ENCODE assay signal across 10 mouse cellular contexts in the genomic region with DNA sequence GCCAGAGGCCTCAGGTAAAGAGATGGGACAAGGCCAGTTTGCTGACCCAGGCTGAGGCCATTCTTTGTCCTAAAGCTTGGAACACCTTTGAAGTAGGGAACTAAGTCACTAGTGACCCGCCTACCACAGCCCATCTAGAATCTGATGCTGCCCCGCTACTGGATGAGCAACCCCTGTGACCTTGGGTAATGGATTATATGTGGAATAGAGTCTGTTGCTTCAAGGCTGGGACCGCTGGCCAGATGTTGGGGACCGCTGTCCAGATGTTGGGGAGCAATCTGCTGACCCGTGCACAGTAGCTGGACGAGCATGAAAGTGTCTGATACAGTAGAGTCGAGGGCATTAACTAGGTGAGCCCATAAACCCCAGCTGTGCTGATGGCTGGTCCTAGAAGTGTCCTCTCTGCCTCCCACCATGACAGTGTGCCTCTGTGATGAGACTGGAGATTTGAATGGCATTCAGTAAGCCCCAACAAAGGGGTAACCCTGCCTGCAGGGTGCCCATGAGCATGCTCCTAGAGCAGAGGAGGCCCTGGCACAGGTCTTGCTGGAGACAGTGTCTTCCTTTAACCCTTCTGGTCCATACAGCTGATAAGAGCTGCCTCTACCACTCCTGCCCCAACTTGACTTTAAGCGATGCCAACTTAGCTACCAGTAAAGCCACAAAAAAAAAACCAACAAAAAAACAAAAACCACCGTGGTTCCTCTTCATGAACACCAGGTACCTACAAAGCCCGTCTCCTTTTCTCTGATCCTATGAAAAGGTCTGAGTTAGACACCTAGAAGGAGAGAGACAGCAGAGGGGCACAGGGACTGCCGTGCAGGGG. TPM values are rescaled to one million over a fixed set of nuclear protein-coding genes. Genes with fewer than 3 reads are reported as not detected.
DNase-seq lines count a peak whose midpoint lies in the region; ATAC-seq and TF ChIP-seq lines count a peak whose summit lies in the region.
"Had no signal": no experiment of that assay in that cellular context is flagged by ENCODE, and none has a peak within 500 bp of the region (broad histone marks: within the 10 kb centered on the region; RNA-seq: fewer than 3 reads in every experiment).

No protein-coding gene starts in this region.

- DNase-seq in cerebellum, adult 9-11 months, result peak; percentile 61
- DNase-seq in cerebellum, adult 9-10 months, result no peak
- DNase-seq in thymus, adult 2 months, result peak; percentile 21
- no peak for DNase-seq in thymus, postnatal 25 days
- no peak for DNase-seq in limb, embryonic 14.5 days (ENCODE audit: low spot score)
- no peak for DNase-seq in adipocyte (ENCODE audit: low spot score)
- no peak for DNase-seq in yolk sac, embryonic 10.5 days (ENCODE audit: low spot score)

- TF ChIP-seq POLR2A in thymus, adult 2 months (IDR thresholded peaks at IDR 0.05; ENCODE audit: control insufficient read depth, extremely low read depth, insufficient read depth, low read length, poor library complexity), result no peak
- no peak for TF ChIP-seq POLR2A in limb, embryonic 14.5 days (IDR thresholded peaks at IDR 0.05; ENCODE audit: borderline replicate concordance, extremely low read depth, insufficient read depth, insufficient read length)

- peaks cover 13% of the 10 kb centered on the region for H3K36me3 ChIP-seq in thymus, adult 2 months (ENCODE audit: control insufficient read depth, insufficient read depth, low read length)
- peaks cover 57% of the 10 kb centered on the region for H3K36me3 ChIP-seq in limb, embryonic 14.5 days (ENCODE audit: control insufficient read depth, insufficient read depth, low read length)
- H3K36me3 ChIP-seq in stomach, embryonic 16.5 days (ENCODE audit: control insufficient read depth, insufficient read depth, low read length), result peaks cover 7% of the 10 kb centered on the region; the same call in 1 of the 2 replicates

- peak overlapping the region; percentile 82 for H3K9ac ChIP-seq in limb, embryonic 14.5 days (ENCODE audit: low read depth, low read length, severe bottlenecking)
- H3K9ac ChIP-seq in stomach, embryonic 16.5 days (ENCODE audit: low read length), result peak overlapping the region; percentile 95

- H3K27me3 ChIP-seq in thymus, adult 2 months (ENCODE audit: control insufficient read depth, insufficient read depth, low read length), result no peaks in the 10 kb centered on the region
- no peaks in the 10 kb centered on the region for H3K27me3 ChIP-seq in limb, embryonic 14.5 days (ENCODE audit: control insufficient read depth, insufficient read depth, low read length)
- no peaks in the 10 kb centered on the region for H3K27me3 ChIP-seq in stomach, embryonic 16.5 days (ENCODE audit: control insufficient read depth, insufficient read depth, low read length)

- no peak for TF ChIP-seq CTCF in thymus, adult 2 months (IDR thresholded peaks at IDR 0.05; ENCODE audit: borderline replicate concordance, control insufficient read depth, extremely low read depth, insufficient read depth, low read length, poor library complexity)

- peaks cover 75% of the 10 kb centered on the region for H3K4me1 ChIP-seq in thymus, adult 2 months (replicated peaks; ENCODE audit: control insufficient read depth, insufficient read depth, low read length)
- H3K4me1 ChIP-seq in limb, embryonic 14.5 days (ENCODE audit: control insufficient read depth, insufficient read depth, low read length), result peaks cover 40% of the 10 kb centered on the region
- peaks cover 44% of the 10 kb centered on the region for H3K4me1 ChIP-seq in stomach, embryonic 16.5 days (ENCODE audit: control insufficient read depth, insufficient read depth, low read length)

- H3K27ac ChIP-seq in thymus, adult 2 months (ENCODE audit: control insufficient read depth, insufficient read depth, low read length), result no peak overlapping the region
- no peak overlapping the region for H3K27ac ChIP-seq in limb, embryonic 14.5 days (replicated peaks; ENCODE audit: low read depth, low read length)
- no peak overlapping the region for H3K27ac ChIP-seq in stomach, embryonic 16.5 days (ENCODE audit: low read length)

- H3K9me3 ChIP-seq in limb, embryonic 14.5 days (ENCODE audit: control insufficient read depth, low read length), result no peaks in the 10 kb centered on the region
- H3K9me3 ChIP-seq in stomach, embryonic 16.5 days (replicated peaks; ENCODE audit: control insufficient read depth, low read length), result no peaks in the 10 kb centered on the region

- no peak for ATAC-seq in limb, embryonic 14.5 days (ENCODE audit: low FRiP score, low read depth)
- ATAC-seq in stomach, embryonic 16.5 days (ENCODE audit: insufficient read depth, low FRiP score), result no peak

- peak overlapping the region; percentile 100 for H3K4me2 ChIP-seq in limb, embryonic 14.5 days (replicated peaks; ENCODE audit: low read depth, low read length, severe bottlenecking)
- H3K4me2 ChIP-seq in stomach, embryonic 16.5 days (ENCODE audit: low read depth, low read length), result peak overlapping the region; percentile 97

- 48% methylated on average over 11 of the region's 11 CpGs for WGBS in thymus, adult 2 months
- WGBS in limb, embryonic 14.5 days, result 76% methylated on average over 11 of the region's 11 CpGs
- WGBS in stomach, embryonic 16.5 days, result 78% methylated on average over 11 of the region's 11 CpGs

- peak overlapping the region; percentile 69 for H3K4me3 ChIP-seq in thymus, adult 2 months (ENCODE audit: control insufficient read depth, insufficient read depth, low read length)
- H3K4me3 ChIP-seq in limb, embryonic 14.5 days (replicated peaks; ENCODE audit: low read length), result peak overlapping the region; percentile 87; the same call in 1 of the 2 replicates
- peak overlapping the region; percentile 85 for H3K4me3 ChIP-seq in stomach, embryonic 16.5 days (replicated peaks; ENCODE audit: low read length)

RNA-seq across cellular contexts. Expression of gene Ppp1r9b, which starts 4.3 kb away (rescaled TPM):
- polyA plus RNA-seq in thymus, adult 2 months (2012; rRNA removed), result 112 and 127 TPM in 2 replicates
- 32.8 and 34.6 TPM in 2 replicates for polyA plus RNA-seq in limb, embryonic 14.5 days (2012; rRNA removed)
- 17.3 and 17.9 TPM in 2 replicates for polyA plus RNA-seq in limb, embryonic 14.5 days (2014; fragmentation: Nextera tagmentation; extraction: Ambion mirVana)
- polyA plus RNA-seq in stomach, embryonic 16.5 days (2015; fragmentation: Nextera tagmentation; extraction: Ambion mirVana), result 6.6 and 8.0 TPM in 2 replicates

RNA-seq across cellular contexts. Expression of gene Samd14, which starts 14.5 kb away (rescaled TPM):
- 9.3 and 10.1 TPM in 2 replicates for polyA plus RNA-seq in thymus, adult 2 months (2012; rRNA removed)
- 46.0 and 59.7 TPM in 2 replicates for polyA plus RNA-seq in limb, embryonic 14.5 days (2012; rRNA removed)
- 25.5 and 31.7 TPM in 2 replicates for polyA plus RNA-seq in limb, embryonic 14.5 days (2014; fragmentation: Nextera tagmentation; extraction: Ambion mirVana)
- 14.7 and 15.9 TPM in 2 replicates for polyA plus RNA-seq in stomach, embryonic 16.5 days (2015; fragmentation: Nextera tagmentation; extraction: Ambion mirVana)

RNA-seq across cellular contexts. Expression of gene Sgca, which starts 19.0 kb away (rescaled TPM):
- polyA plus RNA-seq in thymus, adult 2 months (2012; rRNA removed), result 6.3 and 59.1 TPM in 2 replicates
- 19.4 and 32.9 TPM in 2 replicates for polyA plus RNA-seq in limb, embryonic 14.5 days (2012; rRNA removed)
- polyA plus RNA-seq in limb, embryonic 14.5 days (2014; fragmentation: Nextera tagmentation; extraction: Ambion mirVana), result 9.1 and 10.2 TPM in 2 replicates
- 0.41 and 3.2 TPM in 2 replicates for polyA plus RNA-seq in stomach, embryonic 16.5 days (2015; fragmentation: Nextera tagmentation; extraction: Ambion mirVana)

RNA-seq across cellular contexts. Expression of gene Hils1, which starts 27.8 kb away (rescaled TPM):
- 0.12 TPM in 1 of 2 replicates, not detected in the other for polyA plus RNA-seq in thymus, adult 2 months (2012; rRNA removed)
- polyA plus RNA-seq in limb, embryonic 14.5 days (2012; rRNA removed), result 0.41 and 0.58 TPM in 2 replicates
- polyA plus RNA-seq in limb, embryonic 14.5 days (2014; fragmentation: Nextera tagmentation; extraction: Ambion mirVana), result 0.29 TPM in 1 of 2 replicates, not detected in the other
- not detected in 2 replicates for polyA plus RNA-seq in stomach, embryonic 16.5 days (2015; fragmentation: Nextera tagmentation; extraction: Ambion mirVana)
- polyA plus RNA-seq: C2C12; large intestine, adult 2 months had no signal

RNA-seq across cellular contexts. Expression of gene Pdk2, which starts 46.0 kb away (rescaled TPM):
- polyA plus RNA-seq in thymus, adult 2 months (2012; rRNA removed), result 47.7 and 55.0 TPM in 2 replicates
- polyA plus RNA-seq in limb, embryonic 14.5 days (2012; rRNA removed), result 29.6 and 36.3 TPM in 2 replicates
- 34.9 and 38.8 TPM in 2 replicates for polyA plus RNA-seq in limb, embryonic 14.5 days (2014; fragmentation: Nextera tagmentation; extraction: Ambion mirVana)
- polyA plus RNA-seq in stomach, embryonic 16.5 days (2015; fragmentation: Nextera tagmentation; extraction: Ambion mirVana), result 37.9 and 39.3 TPM in 2 replicates

Comparison
In these comparisons a context has a peak if more than half of its experiments do, and no peak if none do; other contexts are left out.
1. DNase-seq: peak in cerebellum, adult 9-11 months (single experiment) and thymus, adult 2 months (single experiment); none in cerebellum, adult 9-10 months (single experiment), thymus, postnatal 25 days (single experiment), limb, embryonic 14.5 days (single experiment), adipocyte (single experiment) and yolk sac, embryonic 10.5 days (single experiment).
2. Peak in every context shown above with its lines, with median percentiles within 50 percentile points of each other: H3K4me3 ChIP-seq.